13 mouse cellular contexts compared by ENCODE assay signal in genomic region chr16:93586382-93586781, GRCm38 (mm10). TPM values are rescaled to one million over a fixed set of nuclear protein-coding genes. Genes with fewer than 3 reads are reported as not detected.
DNase-seq lines count a peak whose midpoint lies in the region; ATAC-seq and TF ChIP-seq lines count a peak whose summit lies in the region.
"Had no signal": no experiment of that assay in that cellular context is flagged by ENCODE, and none has a peak within 500 bp of the region (broad histone marks: within the 10 kb centered on the region; RNA-seq: fewer than 3 reads in every experiment).

No protein-coding gene starts in this region.

- no peaks in the 10 kb centered on the region for H3K9me3 ChIP-seq in midbrain, embryonic 14.5 days (ENCODE audit: control insufficient read depth, low read length)
- H3K9me3 ChIP-seq: hindbrain, embryonic 15.5 days had no signal

- no peak for TF ChIP-seq CTCF in spleen, adult 2 months (IDR thresholded peaks at IDR 0.05; ENCODE audit: extremely low read depth, insufficient read depth, insufficient read length, insufficient replicate concordance)
- no peak for TF ChIP-seq CTCF in lung, adult 2 months (IDR thresholded peaks at IDR 0.05; ENCODE audit: insufficient read depth, low read length)

- no peak for ATAC-seq in erythroblast, adult 5-6 weeks (replicated peaks; ENCODE audit: low FRiP score, poor library complexity, severe bottlenecking)
- no peak for ATAC-seq in midbrain, embryonic 14.5 days (ENCODE audit: low FRiP score, low TSS enrichment)
- ATAC-seq: forebrain, embryonic 16.5 days had no signal

- peak overlapping the region; percentile 38; the same call in 1 of the 2 replicates for H3K4me3 ChIP-seq in spleen, adult 2 months (ENCODE audit: extremely low read depth, insufficient read depth, insufficient read length)
- no peak overlapping the region for H3K4me3 ChIP-seq in midbrain, embryonic 14.5 days (replicated peaks; ENCODE audit: low read depth, low read length)
- H3K4me3 ChIP-seq in lung, adult 2 months (replicated peaks; ENCODE audit: extremely low read depth, low read depth, low read length) = no peak overlapping the region
- H3K4me3 ChIP-seq: hindbrain, embryonic 15.5 days had no signal

- peaks cover 5% of the 10 kb centered on the region; the same call in 1 of the 2 replicates for H3K4me1 ChIP-seq in spleen, adult 2 months (ENCODE audit: control insufficient read depth, insufficient read depth, insufficient read length)
- H3K4me1 ChIP-seq in midbrain, embryonic 14.5 days (ENCODE audit: control insufficient read depth, insufficient read depth, low read length) = no peaks in the 10 kb centered on the region
- H3K4me1 ChIP-seq in lung, adult 2 months (ENCODE audit: control insufficient read depth, insufficient read depth, low read length) = no peaks in the 10 kb centered on the region
- H3K4me1 ChIP-seq: hindbrain, embryonic 15.5 days had no signal

- H3K27me3 ChIP-seq in spleen, adult 2 months (ENCODE audit: control insufficient read depth, insufficient read depth, low read length) = no peaks in the 10 kb centered on the region
- H3K27me3 ChIP-seq in midbrain, embryonic 14.5 days (ENCODE audit: control insufficient read depth, insufficient read depth, low read length) = no peaks in the 10 kb centered on the region
- H3K27me3 ChIP-seq: hindbrain, embryonic 15.5 days had no signal

- DNase-seq in spleen, adult 2 months (ENCODE audit: low read depth in 1 of 2, low spot score in 2 of 2) = no peak
- no peak for DNase-seq in spleen, postnatal 14 days (ENCODE audit: low spot score in 2 of 2)
- DNase-seq in c-Kit-positive CD71-negative TER-119-negative erythroid progenitor cells, embryonic 14.5 days (ENCODE audit: low read depth) = peak; percentile 49
- DNase-seq in naive thymus-derived CD4-positive, alpha-beta T cell, adult 2 months (ENCODE audit: low read depth) = peak; percentile 77
- no peak for DNase-seq in midbrain, embryonic 14.5 days
- no peak for DNase-seq in layer of hippocampus, postnatal 36 days
- no peak for DNase-seq in lung, adult 2 months
- DNase-seq: lung, embryonic 14.5 days had no signal

- WGBS in spleen, adult 2 months = 26% methylated on average over 8 of the region's 8 CpGs
- WGBS in midbrain, embryonic 14.5 days = 67% methylated on average over 8 of the region's 8 CpGs
- WGBS in lung, adult 2 months = 67% methylated on average over 8 of the region's 8 CpGs

- no peak overlapping the region for H3K9ac ChIP-seq in midbrain, embryonic 14.5 days (replicated peaks; ENCODE audit: low read length)
- H3K9ac ChIP-seq: hindbrain, embryonic 15.5 days; lung, embryonic 14.5 days had no signal

- H3K36me3 ChIP-seq in spleen, adult 2 months (ENCODE audit: control insufficient read depth, insufficient read depth, low read length) = peaks cover 14% of the 10 kb centered on the region
- peaks cover 55% of the 10 kb centered on the region for H3K36me3 ChIP-seq in midbrain, embryonic 14.5 days (ENCODE audit: control insufficient read depth, insufficient read depth, low read length)

- H3K4me2 ChIP-seq in midbrain, embryonic 14.5 days (ENCODE audit: low read length) = no peak overlapping the region
- H3K4me2 ChIP-seq: hindbrain, embryonic 15.5 days; lung, embryonic 14.5 days had no signal

- TF ChIP-seq POLR2A in spleen, adult 2 months (IDR thresholded peaks at IDR 0.05; ENCODE audit: low read depth, low read length) = no peak
- no peak for TF ChIP-seq POLR2A in lung, adult 2 months (IDR thresholded peaks at IDR 0.05; ENCODE audit: borderline replicate concordance, extremely low read depth, low read depth, low read length)

- peak overlapping the region; percentile 62 for H3K27ac ChIP-seq in spleen, adult 2 months (ENCODE audit: insufficient read depth, low read length)
- no peak overlapping the region for H3K27ac ChIP-seq in midbrain, embryonic 14.5 days (replicated peaks; ENCODE audit: low read depth, low read length)
- H3K27ac ChIP-seq: hindbrain, embryonic 15.5 days had no signal

RNA-seq across cellular contexts. Expression of gene Setd4, which starts 17.5 kb away (rescaled TPM):
- 10.2 and 10.6 TPM in 2 replicates for polyA plus RNA-seq in spleen, adult 2 months (2012; rRNA removed)
- total RNA-seq in erythroblast, adult 5-6 weeks (2015; ENCODE audit: low replicate concordance) = not detected in 2 replicates
- total RNA-seq in erythroblast, adult 5-6 weeks (2017; ENCODE audit: low replicate concordance) = 0.70 and 1.2 TPM in 2 replicates
- polyA plus RNA-seq in midbrain, embryonic 14.5 days (2014; fragmentation: Nextera tagmentation; extraction: Ambion mirVana) = 18.7 and 19.0 TPM in 2 replicates
- total RNA-seq in layer of hippocampus, postnatal 36 days (2021) = 10 to 100 TPM; 10.1 to 13.8 TPM
- 6.2 and 6.7 TPM in 2 replicates for polyA plus RNA-seq in lung, adult 2 months (2012; rRNA removed)

RNA-seq across cellular contexts. Expression of gene Cbr1, which starts 19.3 kb away (rescaled TPM):
- polyA plus RNA-seq in spleen, adult 2 months (2012; rRNA removed) = 30.3 and 36.2 TPM in 2 replicates
- 8.3 and 18.6 TPM in 2 replicates for total RNA-seq in erythroblast, adult 5-6 weeks (2015; ENCODE audit: low replicate concordance)
- 5.2 and 8.2 TPM in 2 replicates for total RNA-seq in erythroblast, adult 5-6 weeks (2017; ENCODE audit: low replicate concordance)
- polyA plus RNA-seq in midbrain, embryonic 14.5 days (2014; fragmentation: Nextera tagmentation; extraction: Ambion mirVana) = 137 and 157 TPM in 2 replicates
- 10 to 100 TPM; 70.2 to 72.8 TPM for total RNA-seq in layer of hippocampus, postnatal 36 days (2021)
- 90.6 and 96.5 TPM in 2 replicates for polyA plus RNA-seq in lung, adult 2 months (2012; rRNA removed)

RNA-seq across cellular contexts. Expression of gene Gm5678, which starts 41.5 kb away (rescaled TPM):
- polyA plus RNA-seq in spleen, adult 2 months (2012; rRNA removed) = not detected in 2 replicates
- not detected in 2 replicates for total RNA-seq in erythroblast, adult 5-6 weeks (2015; ENCODE audit: low replicate concordance)
- not detected in 2 replicates for total RNA-seq in erythroblast, adult 5-6 weeks (2017; ENCODE audit: low replicate concordance)
- polyA plus RNA-seq in midbrain, embryonic 14.5 days (2014; fragmentation: Nextera tagmentation; extraction: Ambion mirVana) = not detected in 2 replicates
- 1 to 10 TPM; 2.8 to 4.1 TPM for total RNA-seq in layer of hippocampus, postnatal 36 days (2021)
- not detected in 2 replicates for polyA plus RNA-seq in lung, adult 2 months (2012; rRNA removed)
- polyA plus RNA-seq: forebrain, embryonic 16.5 days; gonadal fat pad, adult 2 months; hindbrain, embryonic 15.5 days; lung, embryonic 14.5 days; testis, adult 2 months had no signal

Comparison
In these comparisons a context has a peak if more than half of its experiments do, and no peak if none do; other contexts are left out.
1. DNase-seq: peak in c-Kit-positive CD71-negative TER-119-negative erythroid progenitor cells, embryonic 14.5 days (single experiment) and naive thymus-derived CD4-positive, alpha-beta T cell, adult 2 months (single experiment); none in spleen, adult 2 months (0 of 2), spleen, postnatal 14 days (0 of 2), midbrain, embryonic 14.5 days (single experiment), layer of hippocampus, postnatal 36 days (0 of 2) and lung, adult 2 months (single experiment).